Mouse (Mus musculus) limb, embryonic 10.5 days (tissue): ENCODE measurements around the gene Acap2. TPM values are rescaled to one million over a fixed set of nuclear protein-coding genes. Genes with fewer than 3 reads are reported as not detected.

Experiments used
- DNase-seq: peaks from one replicate; pipeline ENCODE4 v3.0.0-alpha.2; 2017; ENCODE audit warnings: low spot score
- H3K27ac ChIP-seq: fragments of 300-500 bp; sonication (generic); 2 replicates; pipeline ENCODE4 v1.5.1; 2016; ENCODE audit warnings: mild to moderate bottlenecking
- H3K27me3 ChIP-seq: fragments of 300-500 bp; sonication (generic); 2 replicates; pipeline ENCODE4 v1.6.1; 2016; ENCODE audit warnings: low read depth, mild to moderate bottlenecking; ENCODE audit not compliant: poor library complexity, severe bottlenecking
- H3K36me3 ChIP-seq: fragments of 300-500 bp; sonication (generic); 2 replicates; pipeline ENCODE4 v1.6.1; 2016; ENCODE audit warnings: mild to moderate bottlenecking, moderate library complexity
- H3K4me1 ChIP-seq: fragments of 300-500 bp; sonication (generic); 2 replicates; pipeline ENCODE4 v1.6.1; 2016
- H3K4me3 ChIP-seq: fragments of 300-500 bp; sonication (generic); 2 replicates; pipeline ENCODE4 v1.5.1; 2016; ENCODE audit warnings: mild to moderate bottlenecking, moderate library complexity
- H3K9me3 ChIP-seq: fragments of 300-500 bp; sonication (generic); replicated peaks from 2 replicates; pipeline ENCODE4 v1.6.1; 2016; ENCODE audit warnings: mild to moderate bottlenecking
- WGBS: fragments of 180-500 bp; shearing (Covaris S2); methylation state at CpG from one replicate; pipeline ENCODE4 v1.1.7; 2016; 5-methylcytosine and 5-hydroxymethylcytosine counted together
- polyA plus RNA-seq: library from polyadenylated mRNA; unstranded; fragments of >200 nt; fragmentation: Nextera tagmentation; extraction: Ambion mirVana; gene quantifications from 2 replicates; pipeline ENCODE4 v1.2.1, GENCODE M21; 2016

The Acap2 gene
- polyA plus RNA-seq, 1 experiment from 2014 or later, result 16.4 TPM

- Histone ChIP-seq H3K4me3 (no peak overlapping the region), H3K9me3 (no peaks in the 10 kb centered on the region), H3K36me3 (0 out of 2 replicates have a peak, but pooled peaks cover 3% of the 10 kb centered on the region), H3K27me3 (no peaks in the 10 kb centered on the region), H3K27ac (peak overlapping the region; percentile 19; the same call in 1 of the 2 replicates), H3K4me1 (peaks cover 72% of the 10 kb centered on the region)
- 67% methylated on average over 15 of the region's 15 CpGs for WGBS
- DNase-seq, result no peak
Measured at GRCm38 (mm10) chr16:31066344-31067098, 134.5 kb downstream of the Acap2 start.

- Histone ChIP-seq H3K9me3 (no peaks in the 10 kb centered on the region), H3K27ac (no peak overlapping the region), H3K27me3 (no peaks in the 10 kb centered on the region), H3K36me3 (0 out of 2 replicates have a peak, but pooled peaks cover 3% of the 10 kb centered on the region), H3K4me3 (no peak overlapping the region), H3K4me1 (peaks cover 69% of the 10 kb centered on the region)
- 96% methylated on average over 6 of the region's 6 CpGs for WGBS
- no peak for DNase-seq
Measured at GRCm38 (mm10) chr16:31064782-31065181, 136.3 kb downstream of the Acap2 start.

GRCm38 (mm10) chr16:31062918-31063317, 138.1 kb downstream of the Acap2 start:
- 84% methylated on average over 3 of the region's 3 CpGs for WGBS
- no peak for DNase-seq
- Histone ChIP-seq H3K27me3 (no peaks in the 10 kb centered on the region), H3K4me3 (no peak overlapping the region), H3K9me3 (no peaks in the 10 kb centered on the region), H3K36me3 (0 out of 2 replicates have a peak, but pooled peaks cover 3% of the 10 kb centered on the region), H3K27ac (no peak overlapping the region), H3K4me1 (peaks cover 70% of the 10 kb centered on the region)

- no peaks in the 10 kb centered on the region for H3K9me3 ChIP-seq
- peak overlapping the region; percentile 82 for H3K27ac ChIP-seq
- 0 out of 2 replicates have a peak, but pooled peaks cover 3% of the 10 kb centered on the region for H3K36me3 ChIP-seq
- peak overlapping the region; percentile 0; the same call in 1 of the 2 replicates for H3K4me3 ChIP-seq
- WGBS, result 50% methylated on average over 11 of the region's 11 CpGs
- peaks cover 61% of the 10 kb centered on the region for H3K4me1 ChIP-seq
- no peaks in the 10 kb centered on the region for H3K27me3 ChIP-seq
- DNase-seq, result peak; percentile 70
Measured at GRCm38 (mm10) chr16:31061246-31061880, 139.7 kb downstream of the Acap2 start.

GRCm38 (mm10) chr16:31060714-31061113, 140.3 kb downstream of the Acap2 start:
- H3K27me3 ChIP-seq, result no peaks in the 10 kb centered on the region
- H3K4me1 ChIP-seq, result peaks cover 57% of the 10 kb centered on the region
- H3K4me3 ChIP-seq, result no peak overlapping the region
- H3K27ac ChIP-seq, result peak overlapping the region; percentile 82
- 92% methylated on average over 13 of the region's 13 CpGs for WGBS
- 0 out of 2 replicates have a peak, but pooled peaks cover 3% of the 10 kb centered on the region for H3K36me3 ChIP-seq
- H3K9me3 ChIP-seq, result no peaks in the 10 kb centered on the region
- no peak for DNase-seq

GRCm38 (mm10) chr16:31060226-31060625, 140.8 kb downstream of the Acap2 start:
- DNase-seq, result no peak
- no peaks in the 10 kb centered on the region for H3K9me3 ChIP-seq
- peaks cover 57% of the 10 kb centered on the region for H3K4me1 ChIP-seq
- no peak overlapping the region for H3K27ac ChIP-seq
- H3K4me3 ChIP-seq, result no peak overlapping the region
- H3K36me3 ChIP-seq, result 0 out of 2 replicates have a peak, but pooled peaks cover 3% of the 10 kb centered on the region
- 96% methylated on average over 3 of the region's 3 CpGs for WGBS
- no peaks in the 10 kb centered on the region for H3K27me3 ChIP-seq

- H3K36me3 ChIP-seq, result 0 out of 2 replicates have a peak, but pooled peaks cover 3% of the 10 kb centered on the region
- peak overlapping the region; percentile 63 for H3K27ac ChIP-seq
- H3K4me1 ChIP-seq, result peaks cover 57% of the 10 kb centered on the region
- H3K27me3 ChIP-seq, result no peaks in the 10 kb centered on the region
- no peaks in the 10 kb centered on the region for H3K9me3 ChIP-seq
- 79% methylated on average over 4 of the region's 4 CpGs for WGBS
- no peak for DNase-seq
- no peak overlapping the region for H3K4me3 ChIP-seq
Measured at GRCm38 (mm10) chr16:31059730-31060129, 141.3 kb downstream of the Acap2 start.

- no peak overlapping the region for H3K27ac ChIP-seq
- no peaks in the 10 kb centered on the region for H3K9me3 ChIP-seq
- 60% methylated on average over 6 of the region's 6 CpGs for WGBS
- peaks cover 34% of the 10 kb centered on the region for H3K4me1 ChIP-seq
- DNase-seq, result no peak
- no peaks in the 10 kb centered on the region for H3K36me3 ChIP-seq
- H3K27me3 ChIP-seq, result no peaks in the 10 kb centered on the region
- no peak overlapping the region for H3K4me3 ChIP-seq
Measured at GRCm38 (mm10) chr16:31052812-31053211, 148.2 kb downstream of the Acap2 start.

- no peak for DNase-seq
- peak overlapping the region; percentile 66 for H3K27ac ChIP-seq
- WGBS, result 63% methylated on average over 7 of the region's 7 CpGs
Measured at GRCm38 (mm10) chr16:31052177-31052726, 148.8 kb downstream of the Acap2 start.

GRCm38 (mm10) chr16:31050701-31051100, 150.3 kb downstream of the Acap2 start:
- 91% methylated on average over 7 of the region's 7 CpGs for WGBS
- Histone ChIP-seq H3K27ac (no peak overlapping the region), H3K4me1 (peaks cover 38% of the 10 kb centered on the region)

More at GRCm38 (mm10) chr16:31052177-31052726, 148.8 kb downstream of the Acap2 start:
- H3K4me1 ChIP-seq, result peaks cover 39% of the 10 kb centered on the region
- no peaks in the 10 kb centered on the region for H3K9me3 ChIP-seq
- no peak overlapping the region for H3K4me3 ChIP-seq
- no peaks in the 10 kb centered on the region for H3K36me3 ChIP-seq
- H3K27me3 ChIP-seq, result no peaks in the 10 kb centered on the region

GRCm38 (mm10) chr16:31048194-31048593, 152.9 kb downstream of the Acap2 start:
- WGBS, result 70% methylated on average over 6 of the region's 6 CpGs
- Histone ChIP-seq H3K27me3 (no peaks in the 10 kb centered on the region), H3K36me3 (no peaks in the 10 kb centered on the region), H3K27ac (peak overlapping the region; percentile 8; the same call in 1 of the 2 replicates), H3K4me1 (peaks cover 38% of the 10 kb centered on the region), H3K9me3 (no peaks in the 10 kb centered on the region), H3K4me3 (no peak overlapping the region)
- DNase-seq, result no peak

More at GRCm38 (mm10) chr16:31050701-31051100, 150.3 kb downstream of the Acap2 start:
- H3K4me3 ChIP-seq, result no peak overlapping the region
- no peaks in the 10 kb centered on the region for H3K9me3 ChIP-seq
- H3K36me3 ChIP-seq, result no peaks in the 10 kb centered on the region
- DNase-seq, result no peak
- no peaks in the 10 kb centered on the region for H3K27me3 ChIP-seq

GRCm38 (mm10) chr16:31047186-31047898, 153.7 kb downstream of the Acap2 start:
- no peak for DNase-seq
- H3K36me3 ChIP-seq, result no peaks in the 10 kb centered on the region
- WGBS, result 83% methylated on average over 10 of the region's 10 CpGs
- no peaks in the 10 kb centered on the region for H3K9me3 ChIP-seq
- no peaks in the 10 kb centered on the region for H3K27me3 ChIP-seq
- peaks cover 31% of the 10 kb centered on the region for H3K4me1 ChIP-seq
- no peak overlapping the region for H3K4me3 ChIP-seq
- H3K27ac ChIP-seq, result no peak overlapping the region
